Mouse (Mus musculus) ovary, adult 10 weeks (tissue): Measurements from ENCODE around the gene Rd3l. TPM values are rescaled to one million over a fixed set of nuclear protein-coding genes. Genes with fewer than 3 reads are reported as not detected.

ENCODE experiments used
- polyA plus RNA-seq: library from polyadenylated mRNA; stranded (reverse); fragments of 350-450 nt; fragmentation: Illumina TruSeq; extraction: RNeasy Lipid Tissue Mini Kit (QIAGEN cat#74804); gene quantifications from one replicate; pipeline ENCODE4 v1.2.3, GENCODE M21; 2014

Gene Rd3l
- not detected for polyA plus RNA-seq

DNA sequence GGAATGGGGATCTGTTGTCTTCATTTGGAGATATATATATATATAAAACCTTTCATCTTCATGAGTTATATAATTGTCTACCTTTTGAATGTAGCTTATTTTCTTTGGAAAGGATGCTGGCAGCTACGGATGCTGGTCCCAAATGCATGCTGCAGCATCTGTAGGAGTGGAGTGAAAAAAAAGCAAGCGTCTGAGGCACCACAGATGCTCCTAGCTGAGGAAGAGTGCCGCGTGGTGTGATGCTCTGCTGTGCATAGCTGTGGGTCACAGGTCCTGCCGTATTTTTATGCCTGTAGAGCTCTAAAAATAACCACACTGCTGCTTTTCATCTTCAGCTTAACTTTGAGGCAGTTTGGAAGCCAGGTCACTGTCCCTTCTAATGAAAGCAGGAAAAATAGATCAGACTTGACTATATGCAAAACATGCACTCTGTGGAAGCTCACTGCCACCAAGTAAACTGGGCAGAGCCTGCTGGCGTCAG lies at the start of gene Rd3l:
Gene Rd3l (minus strand): TSS at position 431 of the 481 bp plus-strand sequence.

DNA sequence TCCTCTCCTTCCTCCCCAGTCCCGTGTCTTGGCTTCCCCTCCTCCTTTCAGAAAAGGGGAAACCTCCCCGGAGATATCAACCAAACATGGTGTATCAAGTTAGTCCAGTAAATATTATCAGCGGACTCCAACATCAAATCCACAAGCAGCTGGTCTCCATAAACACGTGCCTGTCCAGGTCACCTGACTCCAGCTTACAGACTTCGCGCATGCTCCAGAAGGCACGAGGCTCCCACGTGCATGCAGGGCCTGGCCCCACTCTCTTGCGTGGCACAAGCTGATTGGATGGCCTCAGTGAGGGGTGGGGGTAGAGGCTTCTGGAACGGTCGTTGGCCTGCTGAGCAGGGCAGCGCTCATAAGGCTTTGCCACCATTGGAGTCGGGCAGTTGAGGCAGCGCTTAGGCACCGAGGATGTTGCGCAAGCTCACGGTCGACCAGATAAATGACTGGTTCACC lies 9.9 kb downstream of the Rd3l start, which contains the start of gene Tdrd9:
Gene Tdrd9 (plus strand): TSS at position 329 of the 456 bp plus-strand sequence.

DNA sequence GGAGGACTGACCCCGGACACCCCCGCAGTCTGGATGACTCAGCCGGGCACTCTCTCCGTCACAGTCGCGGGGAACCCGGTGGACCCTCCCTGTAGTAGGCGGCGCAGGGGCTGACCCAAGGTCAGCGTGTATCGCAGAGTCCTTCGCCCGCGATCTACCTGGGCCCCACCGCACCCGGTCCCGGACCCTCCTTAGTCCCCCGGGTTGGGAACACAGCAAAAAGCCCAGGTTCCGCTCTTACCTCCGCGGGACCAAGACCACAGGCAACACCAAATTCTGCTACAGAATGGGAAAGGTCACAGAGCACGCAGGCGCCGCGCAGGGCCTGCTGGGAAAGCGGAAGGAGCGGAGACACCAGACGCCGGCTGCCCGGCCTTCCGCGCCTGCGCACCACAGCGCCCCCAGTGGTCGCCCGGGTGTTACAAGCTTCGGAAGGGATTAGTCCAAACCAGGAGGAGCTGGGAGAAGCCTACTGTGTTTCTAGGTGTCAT lies 14.4 kb downstream of the Rd3l start, which contains the start of gene Atp5mpl:
Gene Atp5mpl (minus strand): TSS at position 295 of the 491 bp plus-strand sequence.

Other genes with a start within 250 kb of the Rd3l start
- gene Klc1, start 222.5 kb downstream of the Rd3l start, polyA plus RNA-seq, result 2.7 TPM
- 0.26 TPM for gene Xrcc3, start 167.4 kb downstream of the Rd3l start, polyA plus RNA-seq
- gene Zfyve21, start 167.1 kb downstream of the Rd3l start, polyA plus RNA-seq, result 15.9 TPM
- 6.9 TPM for gene Ppp1r13b, start 73.2 kb downstream of the Rd3l start, polyA plus RNA-seq
- gene Atp5mpl, start 14.3 kb downstream of the Rd3l start, polyA plus RNA-seq, result 478 TPM
- gene Tdrd9, start 9.8 kb downstream of the Rd3l start, polyA plus RNA-seq, result 0.54 TPM
- gene Aspg, start 125.4 kb upstream of the Rd3l start, polyA plus RNA-seq, result not detected
- gene Kif26a, start 164.9 kb upstream of the Rd3l start, polyA plus RNA-seq, result 1.1 TPM